Mouse (Mus musculus): ENCODE results near the gene Gm10277.

- TF ChIP-seq CTCF (IDR thresholded peaks at IDR 0.05; ENCODE audit: low read depth, low read length) (no peak), POLR2A (IDR thresholded peaks at IDR 0.05; ENCODE audit: extremely low read depth, insufficient read depth, low read length) (no peak)
Measured at GRCm38 (mm10) chr11:77806855-77807254, 19.3 kb upstream of the Gm10277 start.
